Mouse (Mus musculus) liver, embryonic 15.5 days (tissue): Measurements from ENCODE around the gene Map6d1. TPM values are rescaled to one million over a fixed set of nuclear protein-coding genes. Genes with fewer than 3 reads are reported as not detected.

Source experiments
- ATAC-seq: fragments of 200-750 bp; cut with Nextera tagmentation; 2 replicates; pipeline ENCODE4 v1.8.0; 2017; ENCODE audit warnings: moderate number of reproducible peaks, mild to moderate bottlenecking, moderate library complexity; ENCODE audit not compliant: insufficient read depth
- H3K27ac ChIP-seq: fragments of 300-500 bp; sonication (generic); replicated peaks from 2 replicates; pipeline ENCODE4 v1.5.1; 2015; ENCODE audit warnings: mild to moderate bottlenecking, inconsistent platforms
- H3K27me3 ChIP-seq: fragments of 300-500 bp; sonication (generic); 2 replicates; pipeline ENCODE4 v1.6.1; 2015; ENCODE audit warnings: mild to moderate bottlenecking, inconsistent platforms
- H3K36me3 ChIP-seq: fragments of 300-500 bp; sonication (generic); replicated peaks from 2 replicates; pipeline ENCODE4 v1.6.1; 2015; ENCODE audit warnings: moderate library complexity, mild to moderate bottlenecking, inconsistent platforms
- H3K4me1 ChIP-seq: fragments of 300-500 bp; sonication (generic); replicated peaks from 2 replicates; pipeline ENCODE4 v1.6.1; 2015; ENCODE audit warnings: inconsistent platforms
- H3K4me2 ChIP-seq: fragments of 300-500 bp; sonication (generic); 2 replicates; pipeline ENCODE4 v1.6.1; 2015; ENCODE audit warnings: moderate library complexity, mild to moderate bottlenecking, inconsistent platforms
- H3K4me3 ChIP-seq: fragments of 300-500 bp; sonication (generic); replicated peaks from 2 replicates; pipeline ENCODE4 v1.5.1; 2015; ENCODE audit warnings: mild to moderate bottlenecking, inconsistent platforms
- H3K9ac ChIP-seq: fragments of 300-500 bp; sonication (generic); 2 replicates; pipeline ENCODE4 v1.6.1; 2015; ENCODE audit warnings: moderate library complexity, mild to moderate bottlenecking, inconsistent platforms
- H3K9me3 ChIP-seq: fragments of 300-500 bp; sonication (generic); replicated peaks from 2 replicates; pipeline ENCODE4 v1.6.1; 2016; ENCODE audit warnings: inconsistent platforms
- WGBS: fragments of 180-500 bp; shearing (Covaris S2); methylation state at CpG from one replicate; pipeline ENCODE4 v1.1.7; 2015; ENCODE audit warnings: mixed read lengths; ENCODE audit not compliant: insufficient replicate concordance; 5-methylcytosine and 5-hydroxymethylcytosine counted together
- polyA plus RNA-seq: library from polyadenylated mRNA; unstranded; fragments of >200 nt; fragmentation: Nextera tagmentation; extraction: Ambion mirVana; gene quantifications from 2 replicates; pipeline ENCODE4 v1.2.1, GENCODE M21; 2015

Map6d1 gene
- polyA plus RNA-seq, 1 experiment from 2014 or later = not detected

- Histone ChIP-seq H3K9ac (no peak overlapping the region), H3K9me3 (no peaks in the 10 kb centered on the region), H3K4me3 (no peak overlapping the region), H3K36me3 (peaks cover 15% of the 10 kb centered on the region), H3K27ac (no peak overlapping the region), H3K27me3 (peaks cover 10% of the 10 kb centered on the region), H3K4me1 (no peaks in the 10 kb centered on the region), H3K4me2 (no peak overlapping the region)
- ATAC-seq = no peak
- WGBS = 54% methylated on average over 4 of the region's 4 CpGs
Observed at GRCm38 (mm10) chr16:20234406-20234805, 6.8 kb downstream of the Map6d1 start.

- 80% methylated on average over 5 of the region's 5 CpGs for WGBS
- Histone ChIP-seq H3K4me1 (no peaks in the 10 kb centered on the region), H3K36me3 (peaks cover 50% of the 10 kb centered on the region), H3K27me3 (no peaks in the 10 kb centered on the region), H3K27ac (no peak overlapping the region), H3K4me3 (no peak overlapping the region), H3K9ac (no peak overlapping the region), H3K4me2 (no peak overlapping the region), H3K9me3 (no peaks in the 10 kb centered on the region)
- no peak for ATAC-seq
Observed at GRCm38 (mm10) chr16:20228167-20228566, 13.0 kb downstream of the Map6d1 start.

DNA sequence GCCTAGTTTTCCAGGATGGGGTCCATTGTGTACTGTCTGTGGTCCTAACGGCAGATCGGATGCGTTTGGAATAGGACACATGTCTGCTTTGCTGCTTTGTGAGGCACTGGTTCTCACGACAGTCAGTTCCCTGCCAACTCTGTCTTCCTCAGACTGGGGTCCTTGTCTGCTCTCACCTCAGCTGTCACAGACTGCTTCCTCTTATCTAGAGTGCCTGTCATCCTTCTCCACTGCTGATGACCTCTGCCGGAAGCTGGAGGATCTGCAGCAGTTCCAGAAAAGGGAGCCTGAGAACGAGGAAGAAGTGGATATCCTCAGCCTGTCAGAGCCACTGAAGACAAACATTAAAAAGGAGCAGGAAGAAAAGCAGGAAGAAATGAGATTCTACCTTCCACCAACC, 13.7 kb downstream of the Map6d1 start:
- Histone ChIP-seq H3K4me3 (no peak overlapping the region), H3K4me2 (no peak overlapping the region), H3K9ac (no peak overlapping the region), H3K27ac (no peak overlapping the region), H3K27me3 (no peaks in the 10 kb centered on the region), H3K36me3 (peaks cover 56% of the 10 kb centered on the region), H3K9me3 (no peaks in the 10 kb centered on the region), H3K4me1 (no peaks in the 10 kb centered on the region)
- 49% methylated on average over 6 of the region's 6 CpGs for WGBS
- ATAC-seq = no peak

DNA sequence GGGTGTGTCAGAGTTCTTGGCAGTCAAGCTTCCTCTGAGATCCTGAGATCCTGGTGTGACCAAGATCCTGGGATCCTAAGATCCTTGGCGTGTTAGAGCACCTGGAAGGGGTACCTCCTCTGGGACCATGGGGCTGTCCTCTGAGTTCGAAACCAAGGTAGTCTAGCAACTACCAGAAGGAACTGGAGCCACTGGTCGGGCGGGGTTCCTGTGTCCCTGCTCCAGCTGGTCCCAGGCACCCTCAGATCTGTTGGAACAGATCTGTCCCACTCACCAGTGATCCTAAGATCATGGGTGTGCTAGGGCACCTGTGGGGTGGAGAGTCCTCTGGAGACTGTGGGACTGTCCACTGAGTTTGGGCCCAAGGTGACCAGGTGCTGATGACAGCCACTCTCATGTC, 14.5 kb downstream of the Map6d1 start:
- Histone ChIP-seq H3K9me3 (no peaks in the 10 kb centered on the region), H3K4me3 (no peak overlapping the region), H3K9ac (no peak overlapping the region), H3K27me3 (no peaks in the 10 kb centered on the region), H3K36me3 (peaks cover 65% of the 10 kb centered on the region), H3K4me2 (no peak overlapping the region), H3K27ac (no peak overlapping the region), H3K4me1 (no peaks in the 10 kb centered on the region)
- ATAC-seq = no peak
- 68% methylated on average over 4 of the region's 4 CpGs for WGBS

DNA sequence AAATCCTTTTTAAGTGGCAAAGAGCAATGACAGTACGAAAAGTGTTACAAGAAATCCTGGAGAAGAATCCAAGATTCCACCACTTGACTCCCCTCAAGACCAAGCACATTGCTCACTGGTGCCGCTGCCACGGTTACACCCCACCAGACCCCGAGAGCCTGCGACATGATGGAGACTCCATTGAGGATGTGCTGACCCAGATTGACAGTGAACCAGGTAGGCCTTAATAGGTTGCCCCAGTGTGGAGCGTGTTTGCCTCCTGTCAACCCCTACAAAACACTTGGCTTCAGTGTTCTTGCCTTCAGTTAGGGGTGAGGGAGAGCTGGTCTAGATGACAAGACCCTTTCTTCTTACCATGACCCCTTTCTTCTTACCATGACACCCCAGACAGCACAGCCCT, 18.4 kb downstream of the Map6d1 start:
- no peak overlapping the region for H3K4me2 ChIP-seq
- H3K36me3 ChIP-seq = peaks cover 62% of the 10 kb centered on the region
- H3K9ac ChIP-seq = no peak overlapping the region
- no peaks in the 10 kb centered on the region for H3K4me1 ChIP-seq
- no peaks in the 10 kb centered on the region for H3K9me3 ChIP-seq
- ATAC-seq = no peak
- 77% methylated on average over 6 of the region's 6 CpGs for WGBS
- no peak overlapping the region for H3K27ac ChIP-seq
- H3K4me3 ChIP-seq = no peak overlapping the region
- H3K27me3 ChIP-seq = no peaks in the 10 kb centered on the region

DNA sequence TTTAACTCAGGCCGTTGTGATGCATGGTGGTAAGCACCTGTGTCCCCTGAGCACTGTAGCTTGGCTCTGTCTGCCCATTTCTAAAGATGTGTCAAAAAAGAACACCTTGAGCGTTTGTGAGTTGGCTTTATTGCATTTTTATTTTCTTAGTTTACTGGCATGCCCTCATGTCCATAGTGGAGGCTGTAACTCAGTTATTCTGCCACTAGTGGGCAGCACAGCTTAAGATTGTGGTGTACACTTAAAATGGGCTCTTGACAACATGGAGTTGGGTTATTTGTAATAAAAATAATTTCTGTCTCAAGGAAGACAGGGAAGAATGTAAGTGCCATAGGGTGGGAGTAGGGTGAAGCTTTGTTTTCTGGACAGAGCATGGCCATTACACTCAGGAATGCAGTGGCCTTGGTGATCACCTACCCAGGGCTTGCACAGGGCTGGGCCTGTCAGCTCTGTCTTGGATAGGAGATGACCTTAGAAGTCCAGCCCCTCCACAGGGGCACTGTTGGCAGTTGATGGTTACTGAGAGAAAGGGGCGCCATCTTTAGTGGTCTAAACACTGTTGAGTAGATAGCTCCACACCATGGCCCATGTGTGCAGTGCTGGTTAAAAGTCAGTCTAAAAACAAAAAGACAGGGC, 27.4 kb downstream of the Map6d1 start:
- H3K27me3 ChIP-seq = no peaks in the 10 kb centered on the region
- 69% methylated on average over 3 of the region's 3 CpGs for WGBS
- no peak for ATAC-seq
- H3K36me3 ChIP-seq = peaks cover 70% of the 10 kb centered on the region
- H3K9me3 ChIP-seq = no peaks in the 10 kb centered on the region
- H3K4me3 ChIP-seq = no peak overlapping the region
- H3K4me2 ChIP-seq = no peak overlapping the region
- no peak overlapping the region for H3K9ac ChIP-seq
- no peak overlapping the region for H3K27ac ChIP-seq
- no peaks in the 10 kb centered on the region for H3K4me1 ChIP-seq

- peaks cover 47% of the 10 kb centered on the region for H3K36me3 ChIP-seq
- H3K27ac ChIP-seq = no peak overlapping the region
- H3K9me3 ChIP-seq = no peaks in the 10 kb centered on the region
- H3K4me2 ChIP-seq = no peak overlapping the region
- H3K4me1 ChIP-seq = no peaks in the 10 kb centered on the region
- no peaks in the 10 kb centered on the region for H3K27me3 ChIP-seq
- no peak overlapping the region for H3K4me3 ChIP-seq
- ATAC-seq = no peak
- 70% methylated on average over 5 of the region's 5 CpGs for WGBS
- H3K9ac ChIP-seq = no peak overlapping the region
Observed at GRCm38 (mm10) chr16:20199501-20200201, 41.5 kb downstream of the Map6d1 start.

DNA sequence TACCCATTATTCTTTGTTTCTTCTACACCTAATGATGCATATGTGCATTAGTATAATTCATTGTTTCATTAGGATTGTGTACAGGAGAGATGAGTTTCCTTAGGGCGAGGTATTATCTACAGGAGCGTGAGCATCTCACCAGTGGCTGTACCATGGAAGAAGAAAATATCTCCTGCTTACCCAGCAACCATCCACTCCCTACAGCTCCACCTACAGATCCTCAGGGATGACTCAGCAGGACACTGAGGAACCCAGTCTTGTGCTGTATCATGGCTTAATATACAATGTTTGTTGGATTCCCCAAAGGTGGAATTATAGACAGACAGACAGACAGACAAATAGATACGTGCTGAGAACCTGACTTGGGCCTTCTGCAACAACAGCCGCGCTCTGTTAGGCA, 44.2 kb downstream of the Map6d1 start:
- Histone ChIP-seq H3K4me3 (no peak overlapping the region), H3K9me3 (no peaks in the 10 kb centered on the region), H3K27me3 (no peaks in the 10 kb centered on the region), H3K27ac (no peak overlapping the region), H3K9ac (no peak overlapping the region), H3K4me2 (no peak overlapping the region), H3K4me1 (no peaks in the 10 kb centered on the region), H3K36me3 (peaks cover 55% of the 10 kb centered on the region)
- WGBS = 77% methylated on average over 5 of the region's 5 CpGs
- ATAC-seq = peak; percentile 52; the same call in 1 of the 2 replicates

DNA sequence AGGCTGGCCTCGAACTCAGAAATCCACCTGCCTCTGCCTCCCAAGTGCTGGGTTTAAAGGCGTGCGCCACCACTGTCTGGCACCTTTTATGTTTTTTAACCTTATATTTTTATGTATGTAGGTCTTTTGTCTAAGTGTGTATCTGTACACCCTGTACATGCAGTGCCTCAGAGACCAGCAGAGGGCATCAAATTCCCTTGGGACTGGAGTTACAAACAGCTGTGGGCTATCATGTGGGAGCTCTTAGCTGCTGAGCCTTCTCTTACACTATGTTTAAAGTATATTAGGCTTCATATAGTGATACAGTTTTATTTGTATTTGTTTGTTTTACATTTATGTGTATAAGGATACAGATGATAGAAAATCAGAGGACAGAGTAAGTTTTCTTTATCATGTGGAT, 45.6 kb downstream of the Map6d1 start:
- 82% methylated on average over 3 of the region's 3 CpGs for WGBS
- Histone ChIP-seq H3K9ac (no peak overlapping the region), H3K4me3 (no peak overlapping the region), H3K27ac (no peak overlapping the region), H3K4me1 (no peaks in the 10 kb centered on the region), H3K36me3 (peaks cover 50% of the 10 kb centered on the region), H3K27me3 (no peaks in the 10 kb centered on the region), H3K4me2 (no peak overlapping the region), H3K9me3 (no peaks in the 10 kb centered on the region)
- no peak for ATAC-seq

GRCm38 (mm10) chr16:20192043-20192442, 49.1 kb downstream of the Map6d1 start:
- Histone ChIP-seq H3K4me3 (no peak overlapping the region), H3K4me2 (no peak overlapping the region), H3K9ac (no peak overlapping the region), H3K27me3 (no peaks in the 10 kb centered on the region), H3K36me3 (peaks cover 66% of the 10 kb centered on the region), H3K9me3 (no peaks in the 10 kb centered on the region), H3K4me1 (no peaks in the 10 kb centered on the region), H3K27ac (no peak overlapping the region)
- ATAC-seq = no peak

DNA sequence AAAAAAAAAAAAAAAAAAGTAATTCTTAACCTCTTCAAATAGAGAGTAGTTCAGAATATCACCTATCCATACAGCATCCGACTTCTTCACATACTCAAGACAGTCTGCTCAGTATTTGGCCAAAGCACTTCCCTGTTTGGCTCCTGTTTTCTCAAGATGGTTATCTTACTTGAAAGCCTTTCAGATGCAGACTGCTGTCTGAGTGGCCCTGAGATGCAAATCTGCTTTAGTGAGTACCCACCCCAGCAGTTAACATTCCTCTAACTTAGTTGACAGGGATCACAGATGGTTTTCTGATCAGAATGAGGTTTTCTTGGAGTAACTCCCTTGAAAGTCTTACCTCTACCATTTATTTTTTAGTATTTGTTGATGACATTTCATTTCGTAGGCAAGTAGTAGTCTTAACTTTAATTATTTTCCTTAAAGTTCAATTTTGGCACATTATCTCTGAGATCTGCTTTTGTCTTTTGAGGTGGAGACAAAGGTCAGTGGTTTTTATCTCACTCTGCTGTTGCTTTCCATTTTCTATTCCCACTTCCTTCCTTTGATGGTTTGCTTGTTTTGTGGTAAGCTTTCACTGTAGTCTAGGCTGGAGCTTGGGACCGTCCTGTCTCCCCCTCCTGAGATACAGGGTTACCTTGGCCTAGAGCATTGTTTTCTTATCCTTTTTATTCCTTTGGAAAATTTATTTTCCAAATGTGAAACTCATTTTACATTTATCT, 49.8 kb downstream of the Map6d1 start:
- Histone ChIP-seq H3K9ac (no peak overlapping the region), H3K9me3 (no peaks in the 10 kb centered on the region), H3K4me3 (no peak overlapping the region), H3K4me1 (no peaks in the 10 kb centered on the region), H3K27ac (no peak overlapping the region), H3K27me3 (no peaks in the 10 kb centered on the region), H3K36me3 (peaks cover 68% of the 10 kb centered on the region), H3K4me2 (no peak overlapping the region)
- ATAC-seq = no peak
- 38% methylated on average over 3 of the region's 3 CpGs for whole genome bisulfite sequencing
